Mouse (Mus musculus): ENCODE data around the gene Gm14440. TPM values are rescaled to one million over a fixed set of nuclear protein-coding genes. Genes with fewer than 3 reads are reported as not detected.
"Not testable (repeated sequence)": the region's sequence is repeated elsewhere in the genome, so short reads cannot be mapped to it uniquely, and the experiment has no call there.

The Gm14440 gene
- not detected in 2 replicates for polyA plus RNA-seq (2015; fragmentation: Nextera tagmentation; extraction: Ambion mirVana)

GRCm38 (mm10) chr2:175274825-175275224 is at the start of gene Gm14440:
Gene Gm14440 (plus strand): TSS chr2:175275125.
- not testable (repeated sequence) for H3K4me2 ChIP-seq; H3K27me3 ChIP-seq; H3K36me3 ChIP-seq; ATAC-seq (ENCODE audit: borderline replicate concordance, extremely low read depth, low FRiP score, low TSS enrichment); H3K9me3 ChIP-seq; H3K4me3 ChIP-seq; H3K9ac ChIP-seq; H3K4me1 ChIP-seq; H3K27ac ChIP-seq
- WGBS, result no CpG with 5 or more reads among the region's 6 CpGs

Other genes starting within 250 kb of the Gm14440 start
- 0.51 and 1.7 TPM in 2 replicates for gene Gm14393, start 207.3 kb upstream of the Gm14440 start, polyA plus RNA-seq (2015; fragmentation: Nextera tagmentation; extraction: Ambion mirVana)
- 8.0 and 8.6 TPM in 2 replicates for gene Gm14399, start 133.1 kb upstream of the Gm14440 start, polyA plus RNA-seq (2015; fragmentation: Nextera tagmentation; extraction: Ambion mirVana)
- 0.77 and 0.90 TPM in 2 replicates for gene Gm14443, start 99.3 kb upstream of the Gm14440 start, polyA plus RNA-seq (2015; fragmentation: Nextera tagmentation; extraction: Ambion mirVana)
- gene Gm14391, start 68.2 kb upstream of the Gm14440 start, polyA plus RNA-seq (2015; fragmentation: Nextera tagmentation; extraction: Ambion mirVana), result 4.7 and 6.2 TPM in 2 replicates
- 17.4 and 19.0 TPM in 2 replicates for gene Gm4631, start 63.1 kb downstream of the Gm14440 start, polyA plus RNA-seq (2015; fragmentation: Nextera tagmentation; extraction: Ambion mirVana)
- 5.9 and 6.7 TPM in 2 replicates for gene Zfp968, start 97.3 kb downstream of the Gm14440 start, polyA plus RNA-seq (2015; fragmentation: Nextera tagmentation; extraction: Ambion mirVana)
- 10.0 and 10.1 TPM in 2 replicates for gene Gm4724, start 160.7 kb downstream of the Gm14440 start, polyA plus RNA-seq (2015; fragmentation: Nextera tagmentation; extraction: Ambion mirVana)
- gene Zfp965, start 194.9 kb downstream of the Gm14440 start, polyA plus RNA-seq (2015; fragmentation: Nextera tagmentation; extraction: Ambion mirVana), result 6.3 and 7.7 TPM in 2 replicates

All from lung, embryonic 15.5 days (tissue).